Mouse (Mus musculus) testis, adult 10 weeks (tissue): ENCODE measurements around the gene Qdpr. TPM values are rescaled to one million over a fixed set of nuclear protein-coding genes. Genes with fewer than 3 reads are reported as not detected.

Source experiments
- polyA plus RNA-seq: library from polyadenylated mRNA; stranded (reverse); fragments of 350-450 nt; fragmentation: Illumina TruSeq; extraction: RNeasy Lipid Tissue Mini Kit (QIAGEN cat#74804); gene quantifications from one replicate; pipeline ENCODE4 v1.2.3, GENCODE M21; 2014; ENCODE audit warnings: low read depth, low replicate concordance

Qdpr gene
- 27.4 TPM for polyA plus RNA-seq

GRCm38 (mm10) chr5:45449831-45450716, at the start of gene Qdpr:
Gene Qdpr, minus strand, starts transcription at chr5:45450236.

GRCm38 (mm10) chr5:45493191-45494092, 43.4 kb upstream of the Qdpr start, which contains the start of gene Lap3:
Gene Lap3, plus strand, starts transcription at chr5:45493374.

DNA sequence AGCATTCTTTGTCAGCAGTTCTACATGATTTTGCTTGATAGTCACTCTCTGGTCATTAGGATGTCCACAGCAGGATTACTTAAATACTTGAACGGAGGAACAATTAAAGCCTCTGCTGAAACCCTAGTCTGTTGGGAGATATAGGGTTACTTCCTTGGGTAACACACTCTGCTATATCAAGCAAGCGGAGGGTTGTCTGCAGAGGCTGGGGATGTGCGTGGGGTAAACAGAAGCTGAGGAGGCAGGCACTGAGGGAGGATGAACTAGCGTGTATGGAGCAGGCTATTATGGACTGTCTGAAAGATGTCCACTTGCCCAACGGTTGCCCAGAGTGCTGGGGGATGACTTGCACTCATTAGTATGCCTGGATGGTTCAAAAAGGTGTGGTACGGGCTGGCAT, 3.4 kb upstream of the Qdpr start, which contains the start of gene Clrn2:
Gene Clrn2 (plus strand): TSS at position 301 of the 400 bp plus-strand sequence.

Other genes starting within 250 kb of the Qdpr start
- not detected for gene Clrn2, start 3.5 kb upstream of the Qdpr start, polyA plus RNA-seq
- 44.9 TPM for gene Lap3, start 43.1 kb upstream of the Qdpr start, polyA plus RNA-seq
- gene Med28, start 70.0 kb upstream of the Qdpr start, polyA plus RNA-seq = 122 TPM
- 0.66 TPM for gene Fam184b, start 189.4 kb upstream of the Qdpr start, polyA plus RNA-seq
- gene Ncapg, start 219.7 kb upstream of the Qdpr start, polyA plus RNA-seq = 101 TPM